Mouse (Mus musculus) midbrain, postnatal 0 days (tissue): ENCODE results near the gene C730034F03Rik. TPM values are rescaled to one million over a fixed set of nuclear protein-coding genes. Genes with fewer than 3 reads are reported as not detected.

Experiments used
- ATAC-seq: fragments of 200-750 bp; cut with Nextera tagmentation; 2 replicates; pipeline ENCODE4 v1.8.0; 2017; ENCODE audit warnings: moderate number of reproducible peaks, mild to moderate bottlenecking, moderate TSS enrichment, moderate library complexity; ENCODE audit not compliant: low FRiP score
- DNase-seq: peaks from one replicate; pipeline ENCODE4 v3.0.0-alpha.2; 2015; ENCODE audit warnings: low spot score
- H3K27ac ChIP-seq: fragments of 300-500 bp; sonication (generic); 2 replicates; pipeline ENCODE4 v1.5.1; 2014; ENCODE audit warnings: low read depth, mild to moderate bottlenecking, low read length, mixed read lengths
- H3K27me3 ChIP-seq: fragments of 300-500 bp; sonication (generic); 2 replicates; pipeline ENCODE4 v1.6.1; 2014; ENCODE audit warnings: low read length, control low read depth, mixed read lengths; ENCODE audit not compliant: insufficient read depth
- H3K36me3 ChIP-seq: fragments of 300-500 bp; sonication (generic); 2 replicates; pipeline ENCODE4 v1.6.1; 2014; ENCODE audit warnings: low read length, control low read depth, mixed read lengths; ENCODE audit not compliant: insufficient read depth
- H3K4me1 ChIP-seq: fragments of 300-500 bp; sonication (generic); 2 replicates; pipeline ENCODE4 v1.6.1; 2014; ENCODE audit warnings: mild to moderate bottlenecking, control low read depth, antibody characterized with exemption, low read length, mixed read lengths; ENCODE audit not compliant: insufficient read depth
- H3K4me2 ChIP-seq: fragments of 300-500 bp; sonication (generic); 2 replicates; pipeline ENCODE4 v1.6.1; 2014; ENCODE audit warnings: low read depth, mild to moderate bottlenecking, low read length, mixed read lengths; ENCODE audit not compliant: poor library complexity, severe bottlenecking
- H3K4me3 ChIP-seq: fragments of 300-500 bp; sonication (generic); 2 replicates; pipeline ENCODE4 v1.5.1; 2014; ENCODE audit warnings: low read depth, mild to moderate bottlenecking, low read length, moderate library complexity
- H3K9ac ChIP-seq: fragments of 300-500 bp; sonication (generic); replicated peaks from 2 replicates; pipeline ENCODE4 v1.6.1; 2014; ENCODE audit warnings: mild to moderate bottlenecking, low read length, moderate library complexity, mixed read lengths; ENCODE audit not compliant: poor library complexity, severe bottlenecking
- H3K9me3 ChIP-seq: fragments of 300-500 bp; sonication (generic); 2 replicates; pipeline ENCODE4 v1.6.1; 2016; ENCODE audit warnings: low read length, control low read depth
- CTCF ChIP-seq: IDR thresholded peaks from 2 replicates; pipeline ENCODE4 v1.5.1; 2016; ENCODE audit warnings: antibody characterized with exemption, mild to moderate bottlenecking
- WGBS: fragments of 180-500 bp; shearing (Covaris S2); extraction: QIAGEN DNeasy Blood & Tissue Kit; methylation state at CpG from one replicate; pipeline ENCODE4 v1.1.7; 2014; 5-methylcytosine and 5-hydroxymethylcytosine counted together
- polyA plus RNA-seq: library from polyadenylated mRNA; unstranded; fragments of >200 nt; fragmentation: Nextera tagmentation; extraction: Ambion mirVana; gene quantifications from 2 replicates; pipeline ENCODE4 v1.2.1, GENCODE M21; 2015
- total RNA-seq: library from RNA; depleted of rRNA; stranded (reverse); fragments of >200 nt; gene quantifications from 2 replicates; pipeline ENCODE4 v1.2.3, GENCODE M21; 2014

The C730034F03Rik gene
- total and polyA plus RNA-seq, 2 experiments from 2014 or later = 1.2 to 3.9 TPM

- Histone ChIP-seq H3K27ac (no peak overlapping the region), H3K9ac (no peak overlapping the region), H3K27me3 (no peaks in the 10 kb centered on the region), H3K4me2 (no peak overlapping the region), H3K36me3 (no peaks in the 10 kb centered on the region), H3K4me1 (no peaks in the 10 kb centered on the region), H3K9me3 (no peaks in the 10 kb centered on the region), H3K4me3 (no peak overlapping the region)
- WGBS = 60% methylated on average over 1 of the region's 1 CpGs
- no peak for TF ChIP-seq CTCF
- no peak for DNase-seq
- no peak for ATAC-seq
Observed at GRCm38 (mm10) chr15:89399716-89400115, 29.7 kb upstream of the C730034F03Rik start.

GRCm38 (mm10) chr15:89402471-89402870 lies 26.9 kb upstream of the C730034F03Rik start:
- TF ChIP-seq CTCF = no peak
- Histone ChIP-seq H3K27ac (no peak overlapping the region), H3K4me3 (no peak overlapping the region), H3K9me3 (no peaks in the 10 kb centered on the region), H3K36me3 (no peaks in the 10 kb centered on the region), H3K4me1 (no peaks in the 10 kb centered on the region), H3K4me2 (no peak overlapping the region), H3K9ac (no peak overlapping the region), H3K27me3 (no peaks in the 10 kb centered on the region)
- DNase-seq (no peak), ATAC-seq (no peak)
- WGBS = 84% methylated on average over 1 of the region's 1 CpGs

- no peak overlapping the region for H3K4me2 ChIP-seq
- ATAC-seq = no peak
- H3K9me3 ChIP-seq = no peaks in the 10 kb centered on the region
- H3K27me3 ChIP-seq = no peaks in the 10 kb centered on the region
- no peak overlapping the region for H3K9ac ChIP-seq
- 90% methylated on average over 10 of the region's 10 CpGs for WGBS
- TF ChIP-seq CTCF = no peak
- H3K36me3 ChIP-seq = no peaks in the 10 kb centered on the region
- H3K4me1 ChIP-seq = no peaks in the 10 kb centered on the region
- DNase-seq = no peak
- no peak overlapping the region for H3K27ac ChIP-seq
- no peak overlapping the region for H3K4me3 ChIP-seq
Observed at GRCm38 (mm10) chr15:89404831-89405623, 24.4 kb upstream of the C730034F03Rik start.

- no peak for DNase-seq
- H3K4me1 ChIP-seq = no peaks in the 10 kb centered on the region
- H3K27me3 ChIP-seq = no peaks in the 10 kb centered on the region
- no peak overlapping the region for H3K4me2 ChIP-seq
- no peak overlapping the region for H3K4me3 ChIP-seq
- no peak for ATAC-seq
- H3K9me3 ChIP-seq = no peaks in the 10 kb centered on the region
- H3K27ac ChIP-seq = no peak overlapping the region
- no peaks in the 10 kb centered on the region for H3K36me3 ChIP-seq
- TF ChIP-seq CTCF = no peak
- no peak overlapping the region for H3K9ac ChIP-seq
Observed at GRCm38 (mm10) chr15:89406691-89407090, 22.7 kb upstream of the C730034F03Rik start.

- no peaks in the 10 kb centered on the region for H3K27me3 ChIP-seq
- H3K9ac ChIP-seq = no peak within 1 kb of the TSS
- no peak within 1 kb of the TSS for H3K4me3 ChIP-seq
- TF ChIP-seq CTCF = no peak
- H3K9me3 ChIP-seq = no peaks in the 10 kb centered on the region
- ATAC-seq = no peak
- no peak for DNase-seq
- no peak within 1 kb of the TSS for H3K4me2 ChIP-seq
- WGBS = 84% methylated on average over 24 of the region's 24 CpGs
- no peaks in the 10 kb centered on the region for H3K4me1 ChIP-seq
- no peaks in the 10 kb centered on the region for H3K36me3 ChIP-seq
- no peak within 1 kb of the TSS for H3K27ac ChIP-seq
Observed at GRCm38 (mm10) chr15:89410118-89410517, 19.3 kb upstream of the C730034F03Rik start, which contains the start of gene Syce3. Gene Syce3, minus strand, starts transcription at chr15:89410503.

GRCm38 (mm10) chr15:89415282-89415681 lies 14.1 kb upstream of the C730034F03Rik start:
- Histone ChIP-seq H3K9ac (no peak overlapping the region), H3K4me1 (no peaks in the 10 kb centered on the region), H3K4me2 (no peak overlapping the region), H3K36me3 (peaks cover 30% of the 10 kb centered on the region), H3K27ac (no peak overlapping the region), H3K27me3 (no peaks in the 10 kb centered on the region), H3K4me3 (no peak overlapping the region), H3K9me3 (no peaks in the 10 kb centered on the region)
- no peak for TF ChIP-seq CTCF
- WGBS = 87% methylated on average over 8 of the region's 8 CpGs
- no peak for ATAC-seq
- no peak for DNase-seq
